Mouse (Mus musculus) embryonic fibroblast, embryonic 13.5 days (primary cell): ENCODE results near the gene Cyp2r1.

Experiments
- CTCF ChIP-seq: IDR thresholded peaks from 2 replicates; pipeline ENCODE4 v1.5.1; 2011; ENCODE audit warnings: mild to moderate bottlenecking, control low read depth, low read length, moderate library complexity, borderline replicate concordance; ENCODE audit not compliant: insufficient read depth
- POLR2A ChIP-seq: IDR thresholded peaks from 2 replicates; pipeline ENCODE4 v1.6.1; 2011; ENCODE audit warnings: low read depth, mild to moderate bottlenecking, control low read depth, low read length, moderate library complexity

GRCm38 (mm10) chr7:114582441-114582840, 19.7 kb upstream of the Cyp2r1 start:
- TF ChIP-seq CTCF: no peak
- no peak for TF ChIP-seq POLR2A
